Mouse (Mus musculus): Measurements from ENCODE around the gene Armc7. TPM values are rescaled to one million over a fixed set of nuclear protein-coding genes. Genes with fewer than 3 reads are reported as not detected.

Armc7 gene
- polyA plus RNA-seq, 1 experiment = 0.73 TPM

DNA sequence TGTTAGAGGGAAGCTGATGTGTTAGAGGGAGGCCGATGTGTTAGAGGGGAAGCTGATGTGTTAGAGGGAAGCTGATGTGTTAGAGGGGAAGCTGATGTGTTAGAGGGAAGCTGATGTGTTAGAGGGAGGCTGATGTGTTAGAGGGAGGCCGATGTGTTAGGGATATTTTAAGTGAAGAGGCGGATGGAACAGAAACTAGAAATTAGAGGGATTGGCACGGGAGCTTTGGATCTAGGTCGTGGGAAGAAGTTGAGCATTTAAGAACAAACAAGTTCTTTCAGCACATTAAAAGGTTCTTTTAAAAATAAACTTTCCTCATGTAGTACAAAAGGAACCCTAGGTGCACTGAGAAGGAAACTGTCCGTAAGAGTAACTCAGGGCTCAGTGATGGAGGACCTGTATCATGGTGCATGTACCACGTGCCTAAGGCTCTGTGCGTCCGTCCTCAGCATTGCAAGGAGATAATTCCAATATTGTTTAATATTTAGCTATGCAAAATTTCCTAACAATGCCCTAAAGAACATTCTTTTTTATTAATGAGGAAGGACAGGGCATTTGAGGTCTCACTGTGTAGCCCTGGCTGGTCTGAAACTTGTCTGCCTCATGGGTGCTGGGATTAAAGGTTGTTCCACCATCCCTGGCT is 3.0 kb downstream of the Armc7 start:
- H3K4me3 ChIP-seq (replicated peaks) = no peak overlapping the region
- no peaks in the 10 kb centered on the region for H3K27me3 ChIP-seq (ENCODE audit: control insufficient read depth)
- peaks cover 46% of the 10 kb centered on the region for H3K4me1 ChIP-seq (ENCODE audit: control insufficient read depth)
- peaks cover 7% of the 10 kb centered on the region for H3K36me3 ChIP-seq (ENCODE audit: control insufficient read depth)
- TF ChIP-seq TAL1 (IDR thresholded peaks at IDR 0.05; ENCODE audit: low read length) = no peak
- no peak for TF ChIP-seq GATA1 (IDR thresholded peaks at IDR 0.05; ENCODE audit: low read length)
- no peaks in the 10 kb centered on the region for H3K9me3 ChIP-seq (ENCODE audit: control insufficient read depth, low read length)

DNA sequence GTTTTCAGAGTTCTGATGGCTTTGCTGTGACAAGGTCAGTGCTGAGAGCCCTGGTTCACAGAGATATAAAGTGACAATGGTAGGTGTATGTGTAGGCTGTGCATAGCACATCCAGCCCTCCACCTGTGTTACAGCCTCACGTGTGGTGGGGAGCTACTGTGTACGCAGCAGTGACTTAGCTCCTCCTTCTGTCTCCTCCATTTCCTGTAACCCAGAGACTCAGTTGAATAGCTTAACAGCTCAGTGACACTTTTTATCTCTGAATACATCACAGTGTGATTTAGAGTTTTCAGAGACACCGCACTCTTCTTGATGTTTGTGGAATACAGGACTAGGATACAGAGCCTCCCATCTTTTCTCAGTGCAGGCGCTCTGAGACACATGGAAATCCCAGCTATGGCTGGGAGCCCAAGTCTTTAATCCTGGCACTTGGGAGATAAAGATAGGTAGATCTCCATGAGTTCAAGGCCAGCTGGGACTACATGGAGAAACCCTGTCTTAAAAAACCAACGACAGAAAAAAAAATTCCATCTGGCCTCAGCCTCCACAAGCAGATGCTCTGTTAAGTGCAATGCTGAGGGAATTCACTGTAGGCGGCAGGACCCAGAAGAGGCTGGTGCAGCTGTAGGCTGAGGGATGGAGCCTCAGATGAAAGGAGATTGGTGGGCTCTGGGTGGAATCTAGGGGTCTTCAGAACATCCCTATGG is 6.2 kb downstream of the Armc7 start:
- Histone ChIP-seq H3K36me3 (ENCODE audit: control insufficient read depth) (peaks cover 14% of the 10 kb centered on the region), H3K4me3 (replicated peaks) (no peak overlapping the region), H3K27me3 (ENCODE audit: control insufficient read depth) (no peaks in the 10 kb centered on the region), H3K9me3 (ENCODE audit: control insufficient read depth, low read length) (no peaks in the 10 kb centered on the region), H3K4me1 (ENCODE audit: control insufficient read depth) (peaks cover 15% of the 10 kb centered on the region)
- TF ChIP-seq GATA1 (IDR thresholded peaks at IDR 0.05; ENCODE audit: low read length) = no peak

DNA sequence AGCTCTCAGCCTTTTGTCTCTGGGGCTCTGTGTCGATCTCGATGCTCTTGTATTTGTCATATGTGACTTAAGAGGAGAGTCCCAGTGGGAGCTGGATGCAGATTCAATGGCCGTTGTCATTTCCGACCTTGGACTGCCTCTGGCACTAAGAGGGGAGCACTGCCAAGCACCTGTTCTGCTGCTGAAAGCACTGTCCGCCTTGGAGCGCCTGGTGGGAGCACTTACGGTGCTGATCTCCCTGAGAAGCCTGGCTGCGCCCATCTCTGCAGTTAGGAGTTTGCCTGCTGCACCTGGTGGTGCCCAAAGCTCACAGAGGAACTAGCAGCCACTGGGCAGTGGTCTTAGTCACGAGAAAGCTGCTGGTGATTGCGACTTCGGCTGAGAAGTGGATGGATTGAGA is 7.8 kb downstream of the Armc7 start:
- Histone ChIP-seq H3K36me3 (ENCODE audit: control insufficient read depth) (peaks cover 14% of the 10 kb centered on the region), H3K4me3 (replicated peaks) (no peak overlapping the region), H3K9me3 (ENCODE audit: control insufficient read depth, low read length) (no peaks in the 10 kb centered on the region), H3K27me3 (ENCODE audit: control insufficient read depth) (no peaks in the 10 kb centered on the region), H3K4me1 (ENCODE audit: control insufficient read depth) (peaks cover 7% of the 10 kb centered on the region)
- TF ChIP-seq TAL1 (IDR thresholded peaks at IDR 0.05; ENCODE audit: low read length) (no peak), GATA1 (IDR thresholded peaks at IDR 0.05; ENCODE audit: low read length) (no peak)

DNA sequence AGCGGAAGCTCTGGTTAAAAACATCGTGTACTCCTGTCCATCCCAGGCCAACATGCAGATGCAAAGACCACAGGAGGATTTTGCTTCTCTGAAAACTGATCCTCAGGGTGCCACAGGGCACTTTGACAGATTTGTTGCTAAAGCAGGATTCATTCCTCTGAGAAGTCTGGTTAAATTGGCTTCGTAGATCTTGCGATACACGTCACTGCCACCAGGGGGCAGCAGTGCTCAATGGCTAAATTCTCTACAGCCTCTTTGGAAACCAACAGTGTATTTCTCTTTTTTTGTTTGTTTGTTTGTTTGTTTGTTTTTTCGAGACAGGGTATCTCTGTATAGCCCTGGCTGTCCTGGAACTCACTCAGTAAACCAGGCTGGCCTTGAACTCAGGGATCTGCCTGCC is 8.3 kb downstream of the Armc7 start:
- TF ChIP-seq GATA1 (IDR thresholded peaks at IDR 0.05; ENCODE audit: low read length) (no peak), TAL1 (IDR thresholded peaks at IDR 0.05; ENCODE audit: low read length) (no peak)
- Histone ChIP-seq H3K9me3 (ENCODE audit: control insufficient read depth, low read length) (no peaks in the 10 kb centered on the region), H3K27me3 (ENCODE audit: control insufficient read depth) (no peaks in the 10 kb centered on the region), H3K36me3 (ENCODE audit: control insufficient read depth) (peaks cover 17% of the 10 kb centered on the region), H3K4me3 (replicated peaks) (no peak overlapping the region), H3K4me1 (ENCODE audit: control insufficient read depth) (peaks cover 7% of the 10 kb centered on the region)

DNA sequence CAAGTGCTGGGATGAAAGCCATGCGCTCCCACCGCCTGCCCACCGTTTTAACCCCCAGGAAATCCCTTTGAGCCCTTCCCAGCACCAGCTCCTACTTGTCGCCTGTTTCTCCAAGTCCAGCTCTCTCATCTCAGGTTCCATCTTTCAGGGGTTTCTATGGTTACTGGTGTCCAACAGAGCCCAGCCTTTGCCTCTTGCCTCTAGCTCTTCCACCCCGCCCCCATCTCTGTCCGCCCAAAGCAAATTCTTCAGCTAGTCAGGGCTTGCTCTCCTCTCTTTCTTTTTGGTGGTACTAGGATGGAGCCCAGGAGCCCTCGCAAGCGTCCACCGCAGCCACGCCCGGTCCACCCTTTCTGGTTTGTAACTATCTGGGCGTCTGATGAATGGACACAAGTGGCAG is 9.7 kb downstream of the Armc7 start:
- Histone ChIP-seq H3K4me1 (ENCODE audit: control insufficient read depth) (peaks cover 9% of the 10 kb centered on the region), H3K36me3 (ENCODE audit: control insufficient read depth) (peaks cover 27% of the 10 kb centered on the region), H3K4me3 (replicated peaks) (no peak overlapping the region), H3K27me3 (ENCODE audit: control insufficient read depth) (no peaks in the 10 kb centered on the region), H3K9me3 (ENCODE audit: control insufficient read depth, low read length) (no peaks in the 10 kb centered on the region)
- TF ChIP-seq GATA1 (IDR thresholded peaks at IDR 0.05; ENCODE audit: low read length) (no peak), TAL1 (IDR thresholded peaks at IDR 0.05; ENCODE audit: low read length) (no peak)

DNA sequence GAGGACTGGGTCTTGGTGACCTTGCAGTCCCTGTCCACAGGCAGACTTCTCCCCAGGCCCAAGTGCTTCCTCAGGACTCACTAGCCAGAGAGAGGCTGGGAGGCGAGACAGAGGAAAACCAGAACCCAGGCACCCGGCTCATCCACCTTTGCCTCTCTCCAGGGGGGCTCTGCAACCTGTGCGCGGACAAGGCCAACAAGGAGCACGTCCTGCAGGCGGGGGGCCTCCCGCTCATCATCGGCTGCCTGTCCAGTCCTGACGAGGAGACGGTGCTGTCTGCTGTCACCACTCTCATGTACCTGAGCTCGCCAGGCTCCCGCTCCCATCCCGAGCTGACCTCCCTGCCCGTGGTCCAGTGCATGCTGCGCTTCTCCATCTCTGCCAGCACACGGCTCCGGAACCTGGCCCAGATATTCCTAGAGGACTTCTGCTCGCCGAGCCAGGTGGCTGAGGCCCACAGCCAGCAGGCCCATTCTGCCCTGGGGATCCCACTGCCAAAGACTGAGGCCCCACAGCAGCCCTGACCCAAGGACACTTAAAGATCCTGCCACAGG is 13.2 kb downstream of the Armc7 start:
- no peak overlapping the region for H3K4me3 ChIP-seq (replicated peaks)

DNA sequence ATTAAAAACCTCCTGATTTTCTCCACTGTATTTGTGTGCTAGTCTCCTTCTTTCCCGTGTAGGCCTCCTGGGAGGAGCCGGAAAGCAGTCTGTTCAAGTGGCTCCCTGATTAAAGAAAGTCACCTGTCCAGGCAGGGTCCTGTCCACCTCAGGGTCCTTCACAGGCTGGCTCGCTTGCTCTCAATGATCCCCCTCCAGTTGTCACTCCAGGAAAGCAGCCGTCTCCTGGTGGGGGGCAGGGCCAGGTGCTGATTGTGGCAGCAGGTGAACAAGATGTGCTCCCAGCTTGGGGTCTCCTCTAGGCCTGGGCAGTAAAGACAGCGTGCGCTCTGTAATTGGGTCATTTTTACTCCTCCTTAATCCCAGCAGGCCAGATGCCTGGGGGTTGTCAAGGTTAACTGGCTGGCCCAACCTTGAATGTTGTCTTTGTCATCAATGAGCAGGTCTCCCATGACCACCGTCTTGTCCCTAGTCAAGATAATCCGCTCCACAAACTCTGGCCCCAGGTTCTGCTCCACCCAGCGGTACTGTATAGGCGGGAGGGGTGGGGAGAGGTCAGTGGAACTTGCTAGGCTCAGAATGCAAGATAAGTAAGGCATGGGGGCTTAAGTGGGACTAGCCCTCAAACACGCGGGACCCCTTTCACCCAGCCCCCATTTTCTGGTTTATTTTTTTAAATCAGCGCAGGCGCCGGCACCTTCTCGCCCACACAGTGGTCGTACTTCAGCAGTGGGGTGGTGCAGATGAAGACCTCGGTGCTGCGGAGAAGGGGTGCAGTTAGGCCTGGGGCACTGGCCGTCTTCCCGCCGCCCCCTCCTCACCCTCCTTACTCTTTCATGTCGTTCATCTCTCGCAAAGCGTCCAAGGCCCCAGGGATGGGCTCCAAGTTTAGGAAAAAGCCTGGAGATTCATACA is 15.2 kb downstream of the Armc7 start:
- H3K4me1 ChIP-seq (ENCODE audit: control insufficient read depth) = peaks cover 39% of the 10 kb centered on the region
- no peaks in the 10 kb centered on the region for H3K9me3 ChIP-seq (ENCODE audit: control insufficient read depth, low read length)
- H3K36me3 ChIP-seq (ENCODE audit: control insufficient read depth) = peaks cover 26% of the 10 kb centered on the region
- TF ChIP-seq GATA1 (IDR thresholded peaks at IDR 0.05; ENCODE audit: low read length) (no peak), TAL1 (IDR thresholded peaks at IDR 0.05; ENCODE audit: low read length) (no peak)
- peak overlapping the region; percentile 87 for H3K4me3 ChIP-seq (replicated peaks)
- no peaks in the 10 kb centered on the region for H3K27me3 ChIP-seq (ENCODE audit: control insufficient read depth)

More for the DNA sequence above, 13.2 kb downstream of the Armc7 start:
- H3K4me1 ChIP-seq (ENCODE audit: control insufficient read depth) = peaks cover 37% of the 10 kb centered on the region
- no peaks in the 10 kb centered on the region for H3K9me3 ChIP-seq (ENCODE audit: control insufficient read depth, low read length)
- no peaks in the 10 kb centered on the region for H3K27me3 ChIP-seq (ENCODE audit: control insufficient read depth)
- peaks cover 29% of the 10 kb centered on the region for H3K36me3 ChIP-seq (ENCODE audit: control insufficient read depth)
- TF ChIP-seq GATA1 (IDR thresholded peaks at IDR 0.05; ENCODE audit: low read length) (no peak), TAL1 (IDR thresholded peaks at IDR 0.05; ENCODE audit: low read length) (no peak)

DNA sequence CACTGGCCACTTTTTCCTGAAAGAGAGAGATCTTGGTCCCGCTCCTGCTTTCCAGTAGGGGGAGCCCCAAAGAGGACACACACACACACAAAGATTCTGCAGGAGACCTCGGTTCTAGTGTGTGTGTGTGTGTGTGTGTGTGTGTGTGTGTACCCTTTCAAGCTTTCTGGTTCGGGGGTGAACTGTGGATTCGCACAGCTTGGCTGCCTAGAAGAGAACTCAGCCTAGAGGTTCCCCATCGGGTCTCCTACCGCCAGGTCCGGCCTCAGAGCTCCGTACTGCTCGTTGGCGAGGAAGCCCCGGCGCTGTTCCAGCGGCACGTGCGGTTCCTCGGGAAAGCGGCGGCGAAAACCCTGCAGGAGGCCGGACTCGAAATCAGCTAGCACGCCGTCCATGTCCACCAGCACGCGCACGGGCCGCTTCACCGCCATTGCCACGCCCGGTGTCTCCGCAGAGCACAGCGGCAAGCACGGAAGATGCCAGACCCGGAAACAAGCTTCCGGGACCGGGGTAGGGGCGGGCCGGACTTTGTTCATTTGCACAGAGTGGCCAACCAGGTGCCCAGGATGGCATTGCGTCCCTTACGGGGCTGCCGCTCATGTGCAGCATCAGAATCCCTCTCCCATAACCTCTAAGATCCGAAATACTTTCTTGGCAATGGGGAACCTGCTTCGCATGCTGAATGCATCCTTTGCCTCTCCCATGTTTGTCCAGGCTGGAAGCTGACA is 16.1 kb downstream of the Armc7 start, which contains the start of gene Nt5c:
Nt5c (minus strand) TSS at position 507 of the 728 bp plus-strand sequence.
- Histone ChIP-seq H3K36me3 (ENCODE audit: control insufficient read depth) (peaks cover 24% of the 10 kb centered on the region), H3K27me3 (ENCODE audit: control insufficient read depth) (no peaks in the 10 kb centered on the region), H3K4me3 (replicated peaks) (peak within 1 kb of the TSS; percentile 87), H3K9me3 (ENCODE audit: control insufficient read depth, low read length) (no peaks in the 10 kb centered on the region), H3K4me1 (ENCODE audit: control insufficient read depth) (peaks cover 39% of the 10 kb centered on the region)
- TF ChIP-seq GATA1 (IDR thresholded peaks at IDR 0.05; ENCODE audit: low read length) (no peak), TAL1 (IDR thresholded peaks at IDR 0.05; ENCODE audit: low read length) (no peak)
